Mouse (Mus musculus) bone marrow macrophage, adult 2 months (primary cell): ENCODE measurements around the gene Eps8.

ENCODE experiments used
- CTCF ChIP-seq: IDR thresholded peaks from 2 replicates; pipeline ENCODE4 v1.5.1; 2012; ENCODE audit warnings: low read depth, mild to moderate bottlenecking, low read length, moderate library complexity
- POLR2A ChIP-seq: IDR thresholded peaks from 2 replicates; pipeline ENCODE4 v1.6.1; 2012; ENCODE audit warnings: mild to moderate bottlenecking, low read depth, low read length, borderline replicate concordance

DNA sequence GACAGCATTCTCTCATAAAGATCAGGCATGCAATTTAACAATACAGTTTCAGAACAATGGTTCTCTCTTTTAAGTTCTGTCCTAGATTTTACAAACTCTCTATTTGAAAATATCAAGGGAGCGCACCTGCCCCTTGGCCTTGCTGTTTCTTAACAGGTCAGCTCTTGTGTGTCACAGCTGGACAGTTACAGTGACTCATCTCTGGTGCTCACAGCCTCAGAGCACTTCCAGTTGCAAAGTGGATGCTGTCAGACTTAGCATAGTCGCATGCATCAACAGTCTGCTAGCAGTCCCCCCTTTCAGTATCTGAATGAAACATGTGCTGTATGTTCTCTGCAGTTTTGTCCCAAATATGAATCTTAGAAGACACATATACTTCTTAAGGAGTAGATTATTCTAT, 26.3 kb upstream of the Eps8 start:
- TF ChIP-seq POLR2A: no peak
- no peak for TF ChIP-seq CTCF
